Mouse (Mus musculus) stomach, postnatal 0 days (tissue): Measurements from ENCODE around the gene Aldh3b2.

Source experiments
- CTCF ChIP-seq: IDR thresholded peaks from 2 replicates; pipeline ENCODE4 v1.5.1; 2016; ENCODE audit warnings: antibody characterized with exemption, low read depth, mild to moderate bottlenecking, moderate library complexity
- EP300 ChIP-seq: optimal IDR thresholded peaks from 2 replicates; pipeline ENCODE3; 2016; ENCODE audit warnings: antibody characterized with exemption

- no peak for TF ChIP-seq CTCF
- no peak for TF ChIP-seq EP300
These were observed 40.4 kb upstream of the Aldh3b2 start for GRCm38 (mm10) chr19:3931716-3932115.
